Mouse (Mus musculus): ENCODE data around the gene Gins1. TPM values are rescaled to one million over a fixed set of nuclear protein-coding genes. Genes with fewer than 3 reads are reported as not detected.
"Not testable (repeated sequence)": the region's sequence is repeated elsewhere in the genome, so short reads cannot be mapped to it uniquely, and the experiment has no call there.

Gins1 gene
- polyA plus RNA-seq, 1 experiment from 2014 or later = 34.8 TPM

- Histone ChIP-seq H3K4me1 (replicated peaks; ENCODE audit: control insufficient read depth, insufficient read depth, low read length) (peaks cover 10% of the 10 kb centered on the region), H3K36me3 (ENCODE audit: control insufficient read depth, insufficient read depth, low read length) (no peaks in the 10 kb centered on the region; the same call in 1 of the 2 replicates), H3K9me3 (ENCODE audit: control insufficient read depth, low read length) (no peaks in the 10 kb centered on the region), H3K4me3 (ENCODE audit: low read length) (peak within 1 kb of the TSS; percentile 87), H3K4me2 (ENCODE audit: low read depth, low read length) (peak within 1 kb of the TSS; percentile 92), H3K27me3 (ENCODE audit: control insufficient read depth, insufficient read depth, low read depth, low read length) (no peaks in the 10 kb centered on the region), H3K27ac (ENCODE audit: low read length) (peak within 1 kb of the TSS; percentile 84), H3K9ac (ENCODE audit: low read length) (peak within 1 kb of the TSS; percentile 91)
- ATAC-seq (ENCODE audit: low read depth) = peak; percentile 99
- 0% methylated on average over 66 of the region's 72 CpGs for WGBS
Observed at GRCm38 (mm10) chr2:150904272-150904935, 796 bp upstream of the Gins1 start, which contains the start of gene Abhd12. TSS of gene Abhd12 (minus strand) at chr2:150904741.

GRCm38 (mm10) chr2:150908881-150909280 is 3.7 kb downstream of the Gins1 start:
- not testable (repeated sequence) for H3K27me3 ChIP-seq (ENCODE audit: control insufficient read depth, insufficient read depth, low read depth, low read length); H3K4me1 ChIP-seq (replicated peaks; ENCODE audit: control insufficient read depth, insufficient read depth, low read length); H3K9me3 ChIP-seq (ENCODE audit: control insufficient read depth, low read length); H3K27ac ChIP-seq (ENCODE audit: low read length); ATAC-seq (ENCODE audit: low read depth); H3K36me3 ChIP-seq (ENCODE audit: control insufficient read depth, insufficient read depth, low read length)
- 42% methylated on average over 6 of the region's 6 CpGs for WGBS
- Histone ChIP-seq H3K4me2 (ENCODE audit: low read depth, low read length) (peak overlapping the region; percentile 83), H3K9ac (ENCODE audit: low read length) (peak overlapping the region; percentile 49; the same call in 1 of the 2 replicates), H3K4me3 (ENCODE audit: low read length) (peak overlapping the region; percentile 80)

- Histone ChIP-seq H3K4me2 (ENCODE audit: low read depth, low read length) (peak overlapping the region; percentile 83), H3K27ac (ENCODE audit: low read length) (peak overlapping the region; percentile 91), H3K4me3 (ENCODE audit: low read length) (peak overlapping the region; percentile 80), H3K27me3 (ENCODE audit: control insufficient read depth, insufficient read depth, low read depth, low read length) (no peaks in the 10 kb centered on the region), H3K9ac (ENCODE audit: low read length) (peak overlapping the region; percentile 81), H3K36me3 (ENCODE audit: control insufficient read depth, insufficient read depth, low read length) (no peaks in the 10 kb centered on the region), H3K4me1 (replicated peaks; ENCODE audit: control insufficient read depth, insufficient read depth, low read length) (peaks cover 2% of the 10 kb centered on the region; the same call in 1 of the 2 replicates), H3K9me3 (ENCODE audit: control insufficient read depth, low read length) (no peaks in the 10 kb centered on the region)
- under 1% methylated on average over 35 of the region's 35 CpGs for WGBS
- ATAC-seq (ENCODE audit: low read depth) = peak; percentile 97
Observed at GRCm38 (mm10) chr2:150909429-150910039, 4.3 kb downstream of the Gins1 start.

GRCm38 (mm10) chr2:150910295-150910881 is 5.2 kb downstream of the Gins1 start:
- no peak for ATAC-seq (ENCODE audit: low read depth)
- 31% methylated on average over 7 of the region's 10 CpGs for WGBS
- Histone ChIP-seq H3K27me3 (ENCODE audit: control insufficient read depth, insufficient read depth, low read depth, low read length) (no peaks in the 10 kb centered on the region), H3K4me2 (ENCODE audit: low read depth, low read length) (peak overlapping the region; percentile 83), H3K4me3 (ENCODE audit: low read length) (peak overlapping the region; percentile 80), H3K27ac (ENCODE audit: low read length) (peak overlapping the region; percentile 91), H3K9ac (ENCODE audit: low read length) (peak overlapping the region; percentile 81), H3K4me1 (replicated peaks; ENCODE audit: control insufficient read depth, insufficient read depth, low read length) (peaks cover 2% of the 10 kb centered on the region; the same call in 1 of the 2 replicates), H3K36me3 (ENCODE audit: control insufficient read depth, insufficient read depth, low read length) (no peaks in the 10 kb centered on the region), H3K9me3 (ENCODE audit: control insufficient read depth, low read length) (no peaks in the 10 kb centered on the region)

- H3K4me2 ChIP-seq (ENCODE audit: low read depth, low read length) = no peak overlapping the region
- H3K4me3 ChIP-seq (ENCODE audit: low read length) = no peak overlapping the region
- peaks cover 12% of the 10 kb centered on the region for H3K36me3 ChIP-seq (ENCODE audit: control insufficient read depth, insufficient read depth, low read length)
- H3K9ac ChIP-seq (ENCODE audit: low read length) = no peak overlapping the region
- ATAC-seq (ENCODE audit: low read depth) = no peak
- 77% methylated on average over 4 of the region's 4 CpGs for WGBS
- no peak overlapping the region for H3K27ac ChIP-seq (ENCODE audit: low read length)
- no peaks in the 10 kb centered on the region for H3K27me3 ChIP-seq (ENCODE audit: control insufficient read depth, insufficient read depth, low read depth, low read length)
- H3K4me1 ChIP-seq (replicated peaks; ENCODE audit: control insufficient read depth, insufficient read depth, low read length) = no peaks in the 10 kb centered on the region; the same call in 1 of the 2 replicates
- H3K9me3 ChIP-seq (ENCODE audit: control insufficient read depth, low read length) = no peaks in the 10 kb centered on the region
Observed at GRCm38 (mm10) chr2:150914781-150915515, 9.7 kb downstream of the Gins1 start.

GRCm38 (mm10) chr2:150915786-150916185 is 10.6 kb downstream of the Gins1 start:
- Histone ChIP-seq H3K9me3 (ENCODE audit: control insufficient read depth, low read length) (no peaks in the 10 kb centered on the region), H3K4me1 (replicated peaks; ENCODE audit: control insufficient read depth, insufficient read depth, low read length) (no peaks in the 10 kb centered on the region; the same call in 1 of the 2 replicates), H3K9ac (ENCODE audit: low read length) (no peak overlapping the region), H3K36me3 (ENCODE audit: control insufficient read depth, insufficient read depth, low read length) (peaks cover 12% of the 10 kb centered on the region), H3K4me3 (ENCODE audit: low read length) (no peak overlapping the region), H3K27ac (ENCODE audit: low read length) (no peak overlapping the region), H3K27me3 (ENCODE audit: control insufficient read depth, insufficient read depth, low read depth, low read length) (no peaks in the 10 kb centered on the region), H3K4me2 (ENCODE audit: low read depth, low read length) (no peak overlapping the region)
- no peak for ATAC-seq (ENCODE audit: low read depth)
- WGBS = 83% methylated on average over 5 of the region's 5 CpGs

- Histone ChIP-seq H3K9me3 (ENCODE audit: control insufficient read depth, low read length) (no peaks in the 10 kb centered on the region), H3K4me3 (ENCODE audit: low read length) (no peak overlapping the region), H3K4me2 (ENCODE audit: low read depth, low read length) (no peak overlapping the region), H3K36me3 (ENCODE audit: control insufficient read depth, insufficient read depth, low read length) (peaks cover 12% of the 10 kb centered on the region), H3K27ac (ENCODE audit: low read length) (no peak overlapping the region), H3K9ac (ENCODE audit: low read length) (no peak overlapping the region), H3K4me1 (replicated peaks; ENCODE audit: control insufficient read depth, insufficient read depth, low read length) (no peaks in the 10 kb centered on the region), H3K27me3 (ENCODE audit: control insufficient read depth, insufficient read depth, low read depth, low read length) (no peaks in the 10 kb centered on the region)
- 80% methylated on average over 3 of the region's 3 CpGs for WGBS
- no peak for ATAC-seq (ENCODE audit: low read depth)
Observed at GRCm38 (mm10) chr2:150918720-150919119, 13.5 kb downstream of the Gins1 start.

- ATAC-seq (ENCODE audit: low read depth) = no peak
- H3K4me2 ChIP-seq (ENCODE audit: low read depth, low read length) = no peak overlapping the region
- 80% methylated on average over 3 of the region's 3 CpGs for WGBS
- H3K9me3 ChIP-seq (ENCODE audit: control insufficient read depth, low read length) = no peaks in the 10 kb centered on the region
- no peaks in the 10 kb centered on the region for H3K4me1 ChIP-seq (replicated peaks; ENCODE audit: control insufficient read depth, insufficient read depth, low read length)
- no peak overlapping the region for H3K9ac ChIP-seq (ENCODE audit: low read length)
- no peaks in the 10 kb centered on the region for H3K27me3 ChIP-seq (ENCODE audit: control insufficient read depth, insufficient read depth, low read depth, low read length)
- H3K36me3 ChIP-seq (ENCODE audit: control insufficient read depth, insufficient read depth, low read length) = peaks cover 12% of the 10 kb centered on the region
- no peak overlapping the region for H3K27ac ChIP-seq (ENCODE audit: low read length)
- no peak overlapping the region for H3K4me3 ChIP-seq (ENCODE audit: low read length)
Observed at GRCm38 (mm10) chr2:150920543-150920942, 15.3 kb downstream of the Gins1 start.

- H3K4me3 ChIP-seq (ENCODE audit: low read length) = no peak overlapping the region
- H3K27ac ChIP-seq (ENCODE audit: low read length) = no peak overlapping the region
- no peak overlapping the region for H3K4me2 ChIP-seq (ENCODE audit: low read depth, low read length)
- H3K4me1 ChIP-seq (replicated peaks; ENCODE audit: control insufficient read depth, insufficient read depth, low read length) = no peaks in the 10 kb centered on the region
- no peaks in the 10 kb centered on the region for H3K9me3 ChIP-seq (ENCODE audit: control insufficient read depth, low read length)
- H3K27me3 ChIP-seq (ENCODE audit: control insufficient read depth, insufficient read depth, low read depth, low read length) = no peaks in the 10 kb centered on the region
- 82% methylated on average over 6 of the region's 6 CpGs for WGBS
- H3K36me3 ChIP-seq (ENCODE audit: control insufficient read depth, insufficient read depth, low read length) = peaks cover 12% of the 10 kb centered on the region
- no peak for ATAC-seq (ENCODE audit: low read depth)
- no peak overlapping the region for H3K9ac ChIP-seq (ENCODE audit: low read length)
Observed at GRCm38 (mm10) chr2:150921697-150922096, 16.5 kb downstream of the Gins1 start.
